Mouse (Mus musculus): ENCODE data around the gene Tbpl1.
A peak's percentile ranks its signal among the peaks of the same experiment; 100 is the strongest.

Gene Tbpl1

DNA sequence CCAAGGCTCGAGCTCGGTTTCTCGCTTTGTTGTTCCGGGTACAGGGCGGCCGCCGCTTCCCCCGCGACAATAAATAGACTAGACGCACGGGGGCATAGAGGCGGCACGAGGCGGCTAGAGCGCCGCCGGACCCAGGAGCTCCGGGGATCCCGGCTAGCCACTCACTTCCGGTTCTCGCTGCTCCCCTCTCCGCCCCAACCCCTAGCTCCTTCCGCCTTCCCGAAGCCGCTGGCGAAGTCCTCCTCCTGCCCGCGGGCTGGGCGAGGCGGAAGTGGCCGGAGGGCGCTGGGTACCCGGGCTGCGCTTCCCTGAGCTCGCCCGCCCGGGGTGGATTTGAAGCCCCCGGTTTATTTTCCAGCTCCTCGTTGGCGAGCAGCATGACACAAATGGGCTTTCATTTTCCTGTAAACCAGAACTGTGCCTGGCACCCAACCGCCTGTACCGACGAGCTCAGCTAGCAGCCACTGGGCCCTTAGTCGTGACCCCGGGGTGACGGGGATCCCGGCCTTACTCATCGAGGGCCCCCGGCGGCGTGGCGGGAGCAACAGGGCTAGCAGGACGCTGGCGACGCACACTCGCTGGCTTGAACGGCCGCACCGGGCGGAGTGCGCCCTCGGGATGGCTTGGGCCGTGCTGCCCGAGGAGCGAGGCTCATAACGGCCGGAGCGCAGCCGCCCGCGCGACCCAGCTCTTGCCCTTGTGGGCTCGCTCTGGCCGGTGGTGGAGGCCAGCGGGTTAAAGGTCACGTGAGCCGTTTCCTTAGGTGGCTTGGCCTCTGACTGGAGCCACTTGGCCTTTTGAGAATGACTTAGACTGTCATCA is at the start of gene Tbpl1:
TSS of gene Tbpl1 (minus strand) at position 667 of the 822 bp plus-strand sequence.
- DNase-seq (ENCODE audit: low spot score in 2 of 2) = peak; percentile 93

DNA sequence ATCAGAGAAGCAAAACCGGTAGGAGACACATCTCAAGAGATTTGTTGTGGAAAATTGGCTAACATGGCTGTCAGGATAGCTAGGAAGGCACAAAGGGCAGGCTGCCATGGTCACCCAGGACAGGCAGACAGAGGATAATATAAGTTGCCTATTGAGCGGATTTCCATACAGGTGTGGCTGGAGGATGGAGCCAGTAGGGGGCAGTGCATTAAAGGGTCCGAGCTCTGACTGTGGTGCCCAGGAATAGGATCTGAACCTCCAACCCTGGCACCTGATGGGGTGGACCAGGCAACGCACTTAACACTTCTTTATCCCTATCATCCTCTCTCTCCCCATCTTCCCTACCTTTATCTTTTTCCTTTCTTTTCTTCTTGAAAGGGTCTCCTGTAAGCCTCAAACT is 49.7 kb upstream of the Tbpl1 start:
- DNase-seq (ENCODE audit: low spot score in 2 of 2) = no peak

DNA sequence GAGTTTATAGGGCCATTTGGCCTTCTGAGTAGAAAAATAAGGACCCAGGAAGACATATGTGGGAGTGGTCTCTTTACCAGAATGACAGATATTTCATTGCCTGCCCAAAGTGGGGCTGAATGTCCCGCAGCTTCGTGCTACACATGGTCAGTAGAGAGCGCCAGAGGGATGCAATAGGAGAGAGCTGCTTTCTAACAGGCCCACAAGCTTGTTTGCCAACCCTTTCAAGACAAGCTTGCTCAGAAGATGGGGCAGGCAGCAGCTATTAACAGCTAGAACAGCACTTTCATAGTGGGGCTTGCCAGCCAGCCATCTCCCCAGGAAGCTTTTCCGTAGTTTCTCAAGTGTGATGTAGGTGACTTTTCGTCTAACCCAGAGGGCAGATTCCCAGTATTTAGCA is 46.2 kb upstream of the Tbpl1 start:
- peak in 1 of 2 experiments; percentile 46 for DNase-seq (ENCODE audit: low spot score in 2 of 2)

DNA sequence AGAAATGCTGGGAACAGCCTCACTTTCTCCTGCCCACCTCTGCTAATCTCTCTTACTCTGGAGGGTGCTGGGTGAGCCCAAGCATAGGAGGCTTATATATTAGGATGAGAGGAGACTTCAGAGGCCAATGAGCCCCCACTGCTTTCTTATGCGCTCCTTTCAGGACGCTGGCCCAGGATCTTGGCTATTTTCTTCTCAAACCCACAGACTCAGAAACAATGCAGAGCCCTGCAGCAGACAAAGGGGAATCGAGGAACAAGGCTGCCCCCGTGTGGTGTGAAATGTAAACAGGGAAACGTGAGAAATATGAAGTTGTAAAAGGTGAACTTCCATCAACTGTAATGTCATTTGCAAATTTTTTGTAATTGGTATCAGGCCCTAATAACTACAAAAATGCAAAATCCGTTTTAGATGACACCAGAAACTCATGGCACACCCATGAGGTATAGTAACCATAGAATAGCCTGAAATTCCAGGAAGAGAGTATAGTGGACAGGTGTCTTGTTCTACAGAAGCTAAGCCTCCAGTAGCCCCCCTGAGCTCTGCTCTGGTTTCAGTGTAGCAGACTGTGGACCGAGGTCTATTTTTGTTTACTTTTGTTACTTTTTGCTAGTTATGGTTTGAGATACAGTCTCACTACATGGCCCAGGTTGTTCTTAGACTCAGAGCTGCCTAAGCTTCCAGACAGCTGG is 44.4 kb upstream of the Tbpl1 start:
- no peak for DNase-seq (ENCODE audit: low spot score in 2 of 2)

DNA sequence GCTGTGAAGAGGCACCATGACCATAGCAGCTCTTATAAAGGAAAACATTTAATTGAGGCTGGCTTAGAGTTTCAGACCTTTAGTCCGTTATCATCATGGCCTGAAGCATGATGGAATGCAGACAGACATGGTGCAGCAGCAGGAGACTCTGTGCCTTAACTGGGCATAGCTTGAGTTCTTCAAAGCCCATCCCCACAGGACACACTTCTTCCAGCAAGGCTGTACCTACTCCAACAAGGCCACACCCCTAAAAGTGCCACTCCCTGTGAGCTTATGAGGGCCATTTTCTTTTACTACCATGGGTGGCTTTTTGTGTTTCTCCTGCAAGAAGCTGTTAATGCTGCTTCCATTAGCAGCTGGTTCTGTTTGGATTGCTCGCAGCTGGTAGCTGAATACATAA is 43.7 kb upstream of the Tbpl1 start:
- DNase-seq (ENCODE audit: low spot score in 2 of 2) = no peak

DNA sequence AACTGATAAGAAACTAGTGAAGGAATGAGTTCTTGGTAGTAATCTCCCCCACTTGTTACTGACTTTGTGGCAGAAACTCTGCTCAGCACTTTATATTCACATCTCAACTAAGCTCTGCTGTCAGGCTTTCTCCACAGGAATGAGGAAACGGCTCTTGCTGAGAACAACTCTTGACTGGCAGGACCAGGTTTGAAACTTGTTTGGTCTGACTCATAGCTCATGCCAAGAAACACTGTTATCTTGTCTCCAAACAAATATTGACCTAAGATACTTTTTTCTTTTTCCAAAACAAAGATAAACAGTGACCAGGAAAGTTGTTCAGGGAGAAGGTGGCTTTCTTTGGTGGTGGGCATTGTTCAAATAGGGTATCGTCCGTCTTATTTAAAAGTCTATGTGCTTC is 42.9 kb upstream of the Tbpl1 start:
- no peak for DNase-seq (ENCODE audit: low spot score in 2 of 2)

DNA sequence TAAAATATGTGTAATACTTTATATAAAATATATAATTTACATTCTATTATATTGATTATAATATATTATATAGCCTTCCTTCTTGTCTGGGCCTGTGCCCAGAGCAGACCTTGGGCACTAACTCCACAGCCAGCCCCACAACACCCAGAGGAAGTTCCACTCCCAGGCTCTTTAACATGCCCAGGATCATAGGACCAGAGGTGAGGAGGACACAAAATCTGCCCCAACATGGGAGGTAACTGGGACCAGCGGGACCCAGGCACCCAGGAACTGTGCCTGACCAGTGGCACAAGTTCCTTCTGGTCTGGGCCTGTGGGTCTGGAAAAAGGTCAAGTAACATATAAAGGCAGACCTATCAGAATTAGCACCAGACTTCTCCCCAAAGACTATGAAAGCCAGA is 22.5 kb upstream of the Tbpl1 start:
- no peak for DNase-seq (ENCODE audit: low spot score in 2 of 2)

DNA sequence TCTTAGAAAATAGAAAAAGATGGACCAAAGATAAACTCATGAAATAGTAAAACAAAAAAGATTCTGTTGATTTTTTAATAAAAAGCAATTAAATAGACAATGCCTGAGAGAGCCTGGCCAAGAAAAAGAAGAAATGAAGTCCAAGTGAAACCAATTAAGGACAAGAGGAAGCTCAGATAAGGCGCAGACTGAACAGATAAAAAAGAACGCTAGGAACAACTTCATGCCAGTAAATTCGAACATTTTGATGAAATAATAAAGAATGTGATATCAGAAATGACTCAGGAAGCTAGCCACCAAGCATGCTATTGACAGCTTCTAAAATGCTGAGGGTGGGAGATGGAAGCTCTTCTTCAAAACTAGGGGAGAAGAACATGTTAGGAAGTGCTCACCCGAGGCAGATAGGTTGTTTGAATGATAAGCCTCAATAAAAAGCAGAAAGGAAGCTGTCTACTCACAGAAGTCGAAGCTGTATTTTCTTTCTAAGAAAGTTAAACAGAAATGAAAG is 19.5 kb upstream of the Tbpl1 start:
- no peak for DNase-seq (ENCODE audit: low spot score in 2 of 2)

DNA sequence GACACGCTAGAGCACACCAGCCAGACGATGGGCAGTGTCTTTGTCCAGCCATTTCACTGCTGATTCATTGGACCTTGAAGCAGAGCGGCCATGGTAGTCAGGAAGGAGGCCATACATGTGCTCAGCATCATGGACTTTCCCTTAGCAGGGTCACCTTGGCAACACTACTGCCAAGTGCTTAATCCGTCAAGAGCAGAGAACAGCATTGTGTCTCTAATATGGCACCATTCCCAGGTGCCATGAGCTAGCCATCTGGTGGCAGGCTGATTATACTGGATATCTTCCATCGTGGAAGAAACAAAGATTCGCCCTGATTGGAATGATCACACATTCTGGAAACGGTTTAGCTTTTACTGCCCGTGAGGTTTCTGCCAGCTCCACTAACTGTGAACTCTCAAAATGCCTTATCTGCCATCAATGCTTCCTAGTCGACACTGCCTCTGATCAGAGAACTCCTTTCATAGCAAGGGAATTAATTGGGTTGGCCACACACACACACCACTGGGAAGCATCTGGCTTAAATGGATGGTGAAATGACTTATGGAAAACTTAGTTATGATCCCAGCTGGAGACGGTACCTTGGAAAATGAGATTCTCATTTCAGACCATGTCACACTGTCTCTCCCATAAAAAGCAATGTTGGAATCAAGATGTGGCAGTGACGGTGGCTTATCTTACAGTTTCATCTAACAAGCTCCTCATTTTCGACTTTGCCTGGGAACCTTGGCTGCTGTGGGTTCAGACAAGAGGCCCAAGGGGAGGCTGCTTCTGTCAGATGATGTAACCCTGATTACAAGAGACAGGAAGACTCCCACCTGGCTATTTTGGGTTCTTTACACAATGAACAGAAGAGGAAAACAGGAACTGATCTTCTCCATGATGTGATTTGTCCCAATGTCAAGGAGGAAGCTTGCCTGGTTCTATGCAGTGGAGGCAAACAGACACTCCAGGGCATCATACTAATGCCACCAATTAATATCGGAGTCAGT is 14.9 kb upstream of the Tbpl1 start:
- no peak for DNase-seq (ENCODE audit: low spot score in 2 of 2)

DNA sequence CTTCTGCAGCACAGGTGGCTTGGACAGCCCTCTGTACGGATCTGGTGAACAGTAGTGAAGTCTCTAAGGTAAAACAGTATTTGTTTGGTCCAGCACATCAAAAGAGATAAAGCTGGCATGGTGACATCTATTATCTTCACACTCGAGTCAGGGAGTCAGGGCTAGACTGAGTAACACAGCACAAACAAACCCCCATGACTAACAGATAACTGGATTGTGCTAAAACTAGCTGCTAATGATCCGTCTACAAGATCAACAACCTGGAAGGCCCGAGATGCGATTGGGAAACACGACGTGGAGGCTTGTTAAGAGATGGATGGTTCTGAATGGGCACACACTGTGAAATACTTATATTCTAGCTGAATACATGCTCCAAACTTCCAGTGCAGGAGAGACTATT is 14.2 kb upstream of the Tbpl1 start:
- DNase-seq (ENCODE audit: low spot score in 2 of 2) = no peak

DNA sequence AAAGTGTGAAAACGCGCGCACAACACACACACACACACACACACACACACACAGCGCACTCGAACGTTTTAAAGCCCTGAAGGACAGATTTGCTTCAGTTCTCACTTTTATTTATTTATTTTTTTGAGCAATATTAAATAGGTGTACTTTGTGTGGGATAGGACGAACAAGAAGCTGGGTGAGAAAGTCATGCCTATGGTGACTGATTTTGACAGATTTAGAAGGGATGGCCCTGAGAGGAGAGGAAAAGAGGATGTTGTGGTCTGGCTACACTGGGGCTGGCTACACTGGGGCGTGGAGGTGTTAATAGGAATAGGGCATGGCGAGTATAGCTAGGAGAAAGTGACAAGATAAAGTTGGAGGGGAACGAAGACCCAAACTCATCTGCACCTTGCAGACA is 443 bp upstream of the Tbpl1 start:
- DNase-seq (ENCODE audit: low spot score in 2 of 2) = no peak

DNA sequence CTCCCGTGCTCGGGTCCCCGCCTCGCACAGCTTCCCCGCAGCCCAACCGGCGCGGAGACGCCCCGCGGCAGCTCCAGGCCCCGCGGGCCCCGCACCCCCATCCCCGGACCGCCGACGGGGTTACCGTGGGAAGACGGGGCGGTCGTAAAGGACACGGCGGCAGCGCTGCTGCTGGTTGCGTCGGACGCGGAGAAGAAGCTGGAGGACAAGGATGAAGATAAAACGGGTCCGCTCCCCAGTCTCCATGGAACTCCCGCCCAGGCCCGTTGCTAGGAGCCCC is 806 bp downstream of the Tbpl1 start:
- DNase-seq (ENCODE audit: low spot score in 2 of 2) = no peak

DNA sequence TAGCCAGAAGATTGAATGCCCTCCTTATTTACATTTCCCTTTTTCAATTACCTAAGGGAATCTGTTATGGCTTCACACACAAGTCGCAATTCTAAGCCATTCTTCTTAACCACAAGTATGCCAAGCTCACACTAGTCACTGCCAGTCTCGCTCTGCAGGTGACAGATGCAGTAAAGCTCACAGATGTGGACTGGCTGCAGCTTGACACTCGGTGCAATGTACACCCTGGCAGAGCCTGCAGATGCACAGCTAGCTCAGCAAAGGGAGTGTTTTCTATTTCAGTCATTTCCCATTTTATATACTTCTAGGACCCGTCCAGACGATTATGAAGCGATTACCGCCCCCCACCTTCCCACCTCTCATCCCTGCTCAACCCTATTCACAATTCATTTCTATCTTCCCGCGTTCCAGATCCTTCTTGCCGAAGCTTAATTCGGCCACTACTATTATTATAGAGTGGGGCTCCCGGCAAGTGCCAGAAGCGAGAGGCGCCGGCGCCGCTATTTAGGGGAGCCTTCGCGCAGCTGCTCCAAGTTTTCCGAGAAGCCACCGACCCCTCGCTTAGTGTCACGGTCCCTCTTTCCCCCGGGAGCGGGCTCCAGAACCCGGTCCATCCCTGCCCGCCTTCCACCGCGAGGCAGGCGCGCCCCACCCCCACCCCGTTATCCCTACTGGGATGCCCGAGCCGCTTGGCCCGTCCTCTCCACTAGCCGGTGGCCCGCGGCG is 1.3 kb downstream of the Tbpl1 start:
- no peak for DNase-seq (ENCODE audit: low spot score in 2 of 2)

DNA sequence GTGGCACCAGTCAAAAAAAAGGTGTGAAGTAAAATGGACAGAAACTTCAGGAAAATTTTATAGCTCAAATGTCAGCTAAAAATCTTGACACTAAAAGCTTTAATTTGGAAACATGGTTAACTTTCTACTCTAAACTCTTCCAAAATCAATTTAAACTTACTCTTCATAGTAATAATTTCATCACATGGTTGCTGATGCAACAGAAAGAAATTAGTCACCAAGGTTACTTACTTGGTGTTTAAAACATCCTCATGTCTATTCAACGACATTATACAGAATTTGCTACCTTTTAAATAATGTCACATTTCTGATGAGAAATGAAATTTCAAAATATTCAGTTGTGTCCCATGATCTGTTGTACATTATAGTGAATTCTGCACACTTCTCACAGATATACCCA is 3.5 kb downstream of the Tbpl1 start:
- no peak for DNase-seq (ENCODE audit: low spot score in 2 of 2)

DNA sequence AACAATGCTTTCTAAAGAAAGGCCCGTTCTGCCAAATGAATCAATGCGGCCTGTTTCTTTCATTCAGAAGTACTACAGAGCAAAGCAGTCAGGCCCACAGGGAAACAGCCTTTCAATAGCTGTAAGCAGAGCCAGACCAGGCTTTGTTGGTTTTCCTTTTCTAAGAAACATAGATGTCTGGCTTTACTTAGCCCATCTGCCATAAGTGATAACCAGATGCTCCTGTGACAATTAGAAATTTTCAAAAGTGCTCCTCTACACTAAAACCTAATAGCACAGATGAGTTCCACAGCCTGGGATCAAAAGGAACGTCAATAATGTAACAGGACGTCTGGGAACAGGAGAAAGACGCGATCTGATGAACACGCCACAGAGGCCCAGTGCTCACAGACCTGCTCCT is 5.4 kb downstream of the Tbpl1 start:
- DNase-seq (ENCODE audit: low spot score in 2 of 2) = no peak

DNA sequence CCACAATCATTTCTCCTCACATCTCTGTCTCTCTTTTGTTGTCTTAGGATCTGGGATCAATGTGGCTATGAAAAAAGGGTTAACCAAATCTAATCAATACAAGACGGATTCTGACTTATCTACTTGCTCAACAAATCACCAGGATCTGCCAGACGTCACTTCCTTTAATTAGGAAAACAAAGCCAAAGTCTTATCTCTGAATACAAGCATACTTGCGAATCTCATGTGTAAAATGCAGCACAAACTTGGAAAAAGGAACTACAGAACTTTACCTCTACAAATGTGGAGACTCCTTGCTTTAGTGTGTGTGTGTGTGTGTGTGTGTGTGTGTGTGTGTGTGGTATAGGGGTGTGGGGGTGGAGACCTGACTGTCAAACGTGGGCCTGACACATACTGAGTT is 6.6 kb downstream of the Tbpl1 start:
- no peak for DNase-seq (ENCODE audit: low spot score in 2 of 2)

DNA sequence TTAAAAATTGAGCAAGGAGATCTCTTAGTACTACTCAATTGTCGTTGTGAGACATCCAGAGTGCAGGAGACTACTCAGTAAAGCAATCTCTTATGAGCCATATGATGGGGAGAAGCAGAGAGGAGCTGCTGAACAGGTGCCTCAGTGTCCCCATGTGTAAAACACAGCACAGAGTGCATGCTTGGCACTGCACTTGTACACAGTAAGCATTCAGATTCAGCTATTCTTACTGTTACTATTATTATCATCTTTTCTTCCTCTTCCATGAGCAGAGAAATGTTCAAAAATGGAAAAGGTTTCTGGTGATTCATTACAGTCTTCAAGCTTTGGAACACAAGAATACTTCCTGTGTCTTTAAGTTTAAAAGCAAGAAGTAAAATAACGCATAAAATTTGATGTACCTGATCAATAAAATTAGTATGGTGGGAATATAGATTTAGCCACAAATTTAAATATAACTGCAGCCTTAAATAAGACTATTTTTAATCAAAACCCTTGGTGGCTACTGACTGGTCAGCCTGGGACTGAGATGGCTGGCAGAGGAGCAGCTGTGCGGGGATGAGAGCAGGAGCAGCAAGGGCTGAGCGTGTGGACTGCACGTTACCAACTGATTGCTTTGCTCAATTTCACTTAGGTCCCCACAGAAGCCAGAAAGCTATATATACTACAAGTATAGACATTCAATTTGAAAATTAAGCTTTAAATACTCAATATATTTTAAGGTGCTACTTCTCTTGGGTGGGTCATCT is 10.8 kb downstream of the Tbpl1 start:
- no peak for DNase-seq (ENCODE audit: low spot score in 2 of 2)

DNA sequence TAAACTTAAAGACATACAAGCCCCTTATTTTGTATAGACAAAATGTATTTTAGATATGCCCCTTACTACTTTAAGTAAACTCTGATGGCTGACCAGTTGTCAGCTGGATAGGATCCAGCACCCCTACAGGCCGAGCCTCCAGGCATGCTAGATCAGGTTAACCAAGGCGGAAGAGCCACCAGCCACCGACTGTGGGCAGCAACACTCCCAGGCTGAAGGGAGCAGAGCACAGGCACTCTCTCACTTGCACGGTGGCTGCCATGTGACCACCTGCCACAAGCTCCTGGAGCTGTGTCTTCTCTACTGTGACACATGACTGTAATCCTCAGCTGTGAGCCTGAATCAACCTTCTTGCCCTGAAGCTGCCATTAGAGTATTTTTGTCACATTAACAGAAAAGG is 13.3 kb downstream of the Tbpl1 start:
- DNase-seq (ENCODE audit: low spot score in 2 of 2) = no peak

DNA sequence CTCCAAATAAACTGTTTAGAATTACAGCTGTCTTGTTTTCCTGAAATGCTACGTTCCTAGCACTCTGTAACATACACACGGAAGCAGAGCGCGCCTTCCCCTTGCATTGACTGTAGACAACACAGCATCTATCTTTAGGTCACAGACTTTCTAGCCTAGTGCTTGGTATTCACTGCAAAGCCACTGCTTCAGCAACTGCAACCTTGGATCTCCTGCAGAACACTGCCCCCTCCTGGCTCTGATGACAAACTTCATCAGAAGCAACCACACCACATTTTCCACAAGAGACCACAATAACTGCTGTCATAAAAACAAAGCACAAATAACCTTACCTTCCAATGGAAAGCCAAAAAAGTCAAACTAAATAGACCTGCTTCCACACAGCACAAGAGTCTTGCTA is 17.2 kb downstream of the Tbpl1 start:
- no peak for DNase-seq (ENCODE audit: low spot score in 2 of 2)

DNA sequence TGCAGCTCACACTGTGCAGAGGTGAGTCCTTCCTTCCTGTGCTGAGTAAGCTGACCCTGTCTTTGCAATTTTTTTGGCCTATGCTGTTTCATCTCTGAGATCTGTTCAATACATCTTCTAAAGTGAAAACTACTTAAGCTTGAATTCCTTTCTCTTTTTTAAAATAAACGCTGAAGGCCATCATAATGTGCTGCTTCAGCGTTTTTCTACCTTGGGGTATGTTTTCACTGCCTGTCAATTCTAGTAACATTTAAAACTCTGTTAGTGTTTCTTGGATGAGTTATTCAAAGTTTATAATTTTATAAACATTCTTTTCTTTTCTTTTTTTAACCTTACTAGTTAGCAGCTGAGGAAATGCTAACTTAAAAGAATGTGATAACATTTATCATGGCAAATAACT is 18.8 kb downstream of the Tbpl1 start:
- no peak for DNase-seq (ENCODE audit: low spot score in 2 of 2)

Data from urinary bladder, postnatal 4 days (tissue).